20 mouse cellular contexts compared by ENCODE assay signal in genomic region chr7:29008714-29009113, GRCm38 (mm10). TPM values are rescaled to one million over a fixed set of nuclear protein-coding genes. Genes with fewer than 3 reads are reported as not detected.
DNase-seq lines count a peak whose midpoint lies in the region; ATAC-seq and TF ChIP-seq lines count a peak whose summit lies in the region.
"Had no signal": no experiment of that assay in that cellular context is flagged by ENCODE, and none has a peak within 500 bp of the region (broad histone marks: within the 10 kb centered on the region; RNA-seq: fewer than 3 reads in every experiment).

No protein-coding gene starts in this region.

- peaks cover 29% of the 10 kb centered on the region for H3K4me1 ChIP-seq in spleen, adult 2 months (ENCODE audit: control insufficient read depth, insufficient read depth, insufficient read length)
- peaks cover 8% of the 10 kb centered on the region for H3K4me1 ChIP-seq in bone marrow, adult 2 months (ENCODE audit: control insufficient read depth, insufficient read depth, low read length)
- H3K4me1 ChIP-seq: embryonic facial prominence, embryonic 12.5 days; forebrain, embryonic 10.5 days; heart, embryonic 15.5 days; limb, embryonic 15.5 days had no signal

- H3K4me3 ChIP-seq in spleen, adult 2 months (ENCODE audit: extremely low read depth, insufficient read depth, insufficient read length) = peak overlapping the region; percentile 36; the same call in 1 of the 2 replicates
- no peak overlapping the region for H3K4me3 ChIP-seq in bone marrow, adult 2 months (replicated peaks; ENCODE audit: control insufficient read depth, low read depth, low read length)
- H3K4me3 ChIP-seq: embryonic facial prominence, embryonic 12.5 days; forebrain, embryonic 10.5 days; heart, embryonic 15.5 days; left cerebral cortex, adult 2 months; limb, embryonic 15.5 days; megakaryocyte, embryonic 14.5 days; myocyte had no signal

- peak; percentile 43 for ATAC-seq in megakaryocyte, adult 5-6 weeks (ENCODE audit: poor library complexity, severe bottlenecking)

- H3K27me3 ChIP-seq in spleen, adult 2 months (ENCODE audit: control insufficient read depth, insufficient read depth, low read length) = no peaks in the 10 kb centered on the region
- H3K27me3 ChIP-seq: embryonic facial prominence, embryonic 12.5 days; heart, embryonic 15.5 days; limb, embryonic 15.5 days had no signal

- peak overlapping the region; percentile 96 for H3K27ac ChIP-seq in spleen, adult 2 months (ENCODE audit: insufficient read depth, low read length)
- H3K27ac ChIP-seq in bone marrow, adult 2 months (ENCODE audit: control insufficient read depth, insufficient read depth, low read depth, low read length, poor library complexity) = peak overlapping the region; percentile 86
- H3K27ac ChIP-seq: embryonic facial prominence, embryonic 12.5 days; forebrain, embryonic 10.5 days; heart, embryonic 15.5 days; hindbrain, embryonic 14.5 days; left cerebral cortex, adult 2 months; limb, embryonic 15.5 days had no signal

- 41% methylated on average over 9 of the region's 9 CpGs for WGBS in spleen, adult 2 months
- WGBS in bone marrow, adult 2 months = 38% methylated on average over 9 of the region's 9 CpGs

- DNase-seq in spleen, adult 2 months (ENCODE audit: low read depth in 1 of 2, low spot score in 2 of 2) = peak; percentile 43 to 59
- no peak for DNase-seq in spleen, postnatal 10 days (ENCODE audit: low spot score in 2 of 2)
- peak; percentile 38 for DNase-seq in thymus, postnatal 25 days
- DNase-seq in layer of hippocampus, adult 18-20 months (ENCODE audit: low spot score in 2 of 2) = no peak
- DNase-seq in gastrocnemius, adult 8-10 months (ENCODE audit: low spot score in 2 of 2) = no peak
- no peak for DNase-seq in urinary bladder, adult 18-20 months (ENCODE audit: low spot score in 2 of 2)
- DNase-seq: adrenal gland, postnatal 25 days; cerebellum, postnatal 10 days; kidney, adult 18-20 months; right cerebral cortex, postnatal 14 days had no signal

- TF ChIP-seq CTCF in spleen, adult 2 months (IDR thresholded peaks at IDR 0.05; ENCODE audit: extremely low read depth, insufficient read depth, insufficient read length, insufficient replicate concordance) = no peak
- TF ChIP-seq CTCF in bone marrow, adult 2 months (IDR thresholded peaks at IDR 0.05; ENCODE audit: control insufficient read depth, insufficient read depth, low read length) = no peak

- no peak for TF ChIP-seq POLR2A in spleen, adult 2 months (IDR thresholded peaks at IDR 0.05; ENCODE audit: low read depth, low read length)
- TF ChIP-seq POLR2A in bone marrow, adult 2 months (IDR thresholded peaks at IDR 0.05; ENCODE audit: borderline replicate concordance, control insufficient read depth, low read depth, low read length) = no peak

- peaks cover 2% of the 10 kb centered on the region; the same call in 1 of the 2 replicates for H3K36me3 ChIP-seq in spleen, adult 2 months (ENCODE audit: control insufficient read depth, insufficient read depth, low read length)
- H3K36me3 ChIP-seq: embryonic facial prominence, embryonic 12.5 days; forebrain, embryonic 10.5 days; heart, embryonic 15.5 days; limb, embryonic 15.5 days had no signal

RNA-seq across cellular contexts. Expression of gene Map4k1, which starts 26.9 kb away (rescaled TPM):
- 174 and 236 TPM in 2 replicates for polyA plus RNA-seq in spleen, adult 2 months (2012; rRNA removed)
- 43.0 and 111 TPM in 2 replicates for polyA plus RNA-seq in bone marrow, adult 2 months (2011; ENCODE audit: insufficient read depth, insufficient read length, low replicate concordance, missing spikeins)
- 53.8 and 54.4 TPM in 2 replicates for total RNA-seq in megakaryocyte, adult 5-6 weeks (2015)
- total RNA-seq in megakaryocyte, adult 5-6 weeks (2017) = 44.2 and 60.4 TPM in 2 replicates
- 1 to 10 TPM in 1 of 2 experiments, under 1 TPM in 1; 0.99 to 1.3 TPM for total RNA-seq in layer of hippocampus, adult 18-20 months (2021)
- under 1 TPM; 0.22 to 0.82 (median 0.41) TPM for total RNA-seq in gastrocnemius, adult 8-10 months (2022)

RNA-seq across cellular contexts. Expression of gene Eif3k, which starts 27.1 kb away (rescaled TPM):
- 218 and 234 TPM in 2 replicates for polyA plus RNA-seq in spleen, adult 2 months (2012; rRNA removed)
- 184 and 225 TPM in 2 replicates for polyA plus RNA-seq in bone marrow, adult 2 months (2011; ENCODE audit: insufficient read depth, insufficient read length, low replicate concordance, missing spikeins)
- 216 and 241 TPM in 2 replicates for total RNA-seq in megakaryocyte, adult 5-6 weeks (2015)
- 340 and 348 TPM in 2 replicates for total RNA-seq in megakaryocyte, adult 5-6 weeks (2017)
- 100 to 1,000 TPM; 201 to 212 TPM for total RNA-seq in layer of hippocampus, adult 18-20 months (2021)
- total RNA-seq in gastrocnemius, adult 8-10 months (2022) = 100 to 1,000 TPM; 130 to 143 (median 134) TPM

RNA-seq across cellular contexts. Expression of gene Actn4, which starts 46.6 kb away (rescaled TPM):
- 156 and 192 TPM in 2 replicates for polyA plus RNA-seq in spleen, adult 2 months (2012; rRNA removed)
- polyA plus RNA-seq in bone marrow, adult 2 months (2011; ENCODE audit: insufficient read depth, insufficient read length, low replicate concordance, missing spikeins) = 60.5 and 66.0 TPM in 2 replicates
- 82.5 and 87.8 TPM in 2 replicates for total RNA-seq in megakaryocyte, adult 5-6 weeks (2015)
- 44.7 and 55.1 TPM in 2 replicates for total RNA-seq in megakaryocyte, adult 5-6 weeks (2017)
- 100 to 1,000 TPM; 127 to 136 TPM for total RNA-seq in layer of hippocampus, adult 18-20 months (2021)
- 10 to 100 TPM; 21.3 to 36.9 (median 28.2) TPM for total RNA-seq in gastrocnemius, adult 8-10 months (2022)

Comparison
In these comparisons a context has a peak if more than half of its experiments do, and no peak if none do; other contexts are left out.
1. DNase-seq: peak in spleen, adult 2 months (2 of 2) and thymus, postnatal 25 days (single experiment); none in spleen, postnatal 10 days (0 of 2), layer of hippocampus, adult 18-20 months (0 of 2), gastrocnemius, adult 8-10 months (0 of 2) and urinary bladder, adult 18-20 months (0 of 2).
2. RNA of gene Map4k1, which starts 26.9 kb away (total RNA-seq): 44.2 to 60.4 TPM in megakaryocyte, adult 5-6 weeks; 0.99 to 1.3 TPM in layer of hippocampus, adult 18-20 months and 0.22 to 0.82 TPM in gastrocnemius, adult 8-10 months; every median in the first group is over 10 times any median in the second.